Mouse (Mus musculus): ENCODE results near the gene Pknox2. TPM values are rescaled to one million over a fixed set of nuclear protein-coding genes. Genes with fewer than 3 reads are reported as not detected.

Pknox2 gene
- polyA plus RNA-seq, 2 experiments from 2014 or later = not detected

DNA sequence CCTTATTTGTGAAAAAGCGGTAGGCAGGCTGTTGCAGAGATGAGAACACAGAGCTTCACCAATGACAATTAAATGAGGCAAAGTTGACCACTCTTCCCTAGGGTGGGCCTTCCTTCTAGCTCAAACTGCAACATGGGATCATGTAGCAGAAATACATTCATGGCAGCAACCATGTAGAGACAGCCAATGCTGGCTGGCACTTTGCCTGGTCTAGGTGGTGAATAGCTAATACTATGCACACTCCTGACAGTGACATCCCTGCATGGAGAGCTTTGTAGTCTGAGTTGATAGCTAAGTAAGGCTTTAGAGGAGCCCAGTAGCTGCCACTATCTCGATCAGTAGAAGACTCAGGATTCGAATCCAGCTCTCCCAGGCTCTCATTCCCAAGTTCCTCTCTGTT lies 48.6 kb downstream of the Pknox2 start:
- no peak for ATAC-seq

- ATAC-seq = no peak
Observed at GRCm38 (mm10) chr9:37094230-37094990, 52.8 kb downstream of the Pknox2 start.

GRCm38 (mm10) chr9:37093086-37093485 lies 54.1 kb downstream of the Pknox2 start:
- ATAC-seq = no peak

- ATAC-seq = no peak
Observed at GRCm38 (mm10) chr9:37089894-37090652, 57.1 kb downstream of the Pknox2 start.

GRCm38 (mm10) chr9:37085370-37085769 lies 61.8 kb downstream of the Pknox2 start:
- no peak for ATAC-seq

GRCm38 (mm10) chr9:37082246-37082645 lies 65.0 kb downstream of the Pknox2 start:
- no peak for ATAC-seq

DNA sequence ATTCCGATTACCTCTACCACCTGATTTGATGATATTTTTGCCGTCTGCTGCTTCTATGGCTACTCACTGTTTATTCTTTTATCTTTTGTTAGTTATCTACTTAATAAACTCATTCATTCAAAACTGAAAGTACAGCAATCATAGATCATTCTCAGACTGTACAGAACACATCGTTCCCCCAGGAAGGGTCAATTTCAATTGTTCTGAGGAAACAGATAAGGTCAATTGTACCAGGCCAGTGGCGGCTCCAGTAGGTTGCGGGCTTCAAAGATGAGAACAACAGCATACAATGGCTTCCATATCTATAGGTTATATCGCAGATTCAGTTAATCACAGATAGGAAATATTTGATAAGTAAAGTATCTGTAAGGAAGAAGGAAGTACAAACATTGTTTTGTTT lies 66.9 kb downstream of the Pknox2 start:
- no peak for ATAC-seq

DNA sequence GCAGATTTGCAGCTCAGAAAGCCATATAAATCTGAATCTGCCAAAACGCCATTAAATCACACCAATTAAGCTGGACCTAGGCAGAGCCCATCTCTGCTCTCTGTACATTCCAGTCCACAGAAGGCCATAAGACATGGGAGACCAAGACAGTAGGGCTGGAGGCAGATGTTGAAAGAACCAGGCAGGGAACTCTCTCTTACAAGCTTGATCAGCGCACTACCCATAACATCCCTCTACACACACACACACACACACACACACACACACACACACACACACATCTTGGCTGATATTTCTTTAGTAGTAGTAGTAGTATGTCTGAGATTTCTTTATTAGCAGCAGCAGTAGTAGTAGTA lies 70.2 kb downstream of the Pknox2 start:
- no peak for ATAC-seq

DNA sequence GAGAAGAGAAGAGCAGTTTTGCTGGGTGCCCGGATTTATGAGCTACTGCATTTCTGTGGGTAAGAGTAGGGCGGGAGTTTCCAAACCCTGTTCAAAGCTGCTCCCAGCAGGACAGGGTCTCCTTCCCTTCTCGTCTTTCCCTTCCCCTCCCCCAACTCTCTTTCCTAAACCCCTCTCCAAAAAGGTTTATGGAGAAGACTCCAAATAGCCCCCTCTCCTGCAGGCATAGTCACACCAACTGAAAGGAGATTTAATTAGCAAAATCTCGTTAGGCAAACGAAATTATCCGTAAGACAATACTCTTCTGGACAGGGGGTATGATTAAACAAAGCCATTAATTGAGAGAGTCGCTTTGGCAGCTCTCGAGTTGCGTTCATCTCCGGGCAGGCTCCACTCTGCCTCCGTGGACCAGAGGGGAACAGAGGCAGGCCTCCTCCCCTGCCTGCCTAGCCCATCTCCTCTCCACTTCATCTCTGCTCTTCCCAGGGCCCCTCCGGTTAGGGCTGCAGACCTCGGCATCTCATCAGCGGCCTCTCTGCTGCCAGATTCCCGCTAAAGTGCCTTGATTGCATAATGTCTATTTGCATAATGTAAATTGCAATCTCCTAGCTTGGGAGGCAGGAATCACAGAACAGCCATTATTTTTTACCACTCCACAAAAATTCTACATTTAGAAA lies 70.7 kb downstream of the Pknox2 start:
- ATAC-seq = no peak

DNA sequence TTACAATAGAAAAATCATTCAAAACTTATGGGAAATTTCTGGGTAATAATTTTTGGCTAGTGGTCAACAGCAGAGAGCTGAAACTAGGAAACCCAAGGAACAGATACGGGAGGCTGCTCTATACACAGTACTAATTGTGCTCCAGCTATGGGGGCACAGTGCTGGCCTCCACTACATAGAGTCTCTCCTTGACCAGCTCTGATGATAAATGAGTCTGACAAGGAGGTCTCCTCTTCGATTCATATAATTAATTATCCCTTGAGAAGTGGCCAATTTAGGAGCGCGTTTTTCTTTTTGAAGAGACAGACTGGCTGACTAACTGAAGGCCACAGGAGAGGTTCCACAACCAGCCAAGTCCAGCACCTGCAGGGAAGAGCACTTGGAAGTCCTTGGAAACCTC lies 71.3 kb downstream of the Pknox2 start:
- no peak for ATAC-seq

- ATAC-seq = no peak
Observed at GRCm38 (mm10) chr9:37069391-37070312, 77.6 kb downstream of the Pknox2 start.

DNA sequence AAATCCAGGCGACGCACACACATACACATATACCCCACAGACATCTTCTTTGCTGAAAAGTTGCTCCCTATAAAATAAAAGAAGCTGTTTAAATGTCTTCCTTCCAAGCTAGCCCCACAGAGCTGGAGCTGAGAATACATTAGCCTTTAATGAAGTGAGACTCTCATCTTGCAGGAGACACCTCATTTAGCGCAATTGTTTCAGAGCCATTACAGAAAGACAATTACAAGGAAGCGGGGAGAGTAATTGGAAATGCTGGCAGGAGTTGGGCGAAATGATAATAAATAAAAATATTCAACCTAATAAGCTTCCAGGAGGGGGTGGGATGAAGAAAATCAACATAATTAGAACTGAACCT lies 79.8 kb downstream of the Pknox2 start:
- ATAC-seq = no peak

- no peak for ATAC-seq
Observed at GRCm38 (mm10) chr9:37066732-37067472, 80.3 kb downstream of the Pknox2 start.

GRCm38 (mm10) chr9:37061627-37062026 lies 85.6 kb downstream of the Pknox2 start:
- ATAC-seq = no peak

DNA sequence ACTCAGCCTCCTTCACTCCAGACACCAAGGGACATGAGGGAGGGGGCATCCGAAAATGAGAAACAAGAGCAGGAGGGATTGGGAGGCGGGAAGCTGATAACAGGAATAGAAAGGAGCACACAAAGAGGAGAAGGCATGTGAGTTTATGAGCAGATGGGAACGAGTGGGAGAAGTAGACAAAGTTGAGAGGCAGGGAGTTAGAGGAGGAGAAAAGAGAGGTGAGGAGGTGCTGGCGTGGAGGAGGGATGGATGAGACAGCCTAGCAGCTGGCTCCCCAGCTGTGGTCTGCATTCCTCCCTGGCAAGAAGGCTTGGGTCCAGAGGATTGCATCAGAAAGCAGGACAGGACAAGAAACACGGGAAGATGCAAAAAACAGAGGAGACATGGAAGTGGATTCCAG lies 92.5 kb downstream of the Pknox2 start:
- ATAC-seq = no peak

DNA sequence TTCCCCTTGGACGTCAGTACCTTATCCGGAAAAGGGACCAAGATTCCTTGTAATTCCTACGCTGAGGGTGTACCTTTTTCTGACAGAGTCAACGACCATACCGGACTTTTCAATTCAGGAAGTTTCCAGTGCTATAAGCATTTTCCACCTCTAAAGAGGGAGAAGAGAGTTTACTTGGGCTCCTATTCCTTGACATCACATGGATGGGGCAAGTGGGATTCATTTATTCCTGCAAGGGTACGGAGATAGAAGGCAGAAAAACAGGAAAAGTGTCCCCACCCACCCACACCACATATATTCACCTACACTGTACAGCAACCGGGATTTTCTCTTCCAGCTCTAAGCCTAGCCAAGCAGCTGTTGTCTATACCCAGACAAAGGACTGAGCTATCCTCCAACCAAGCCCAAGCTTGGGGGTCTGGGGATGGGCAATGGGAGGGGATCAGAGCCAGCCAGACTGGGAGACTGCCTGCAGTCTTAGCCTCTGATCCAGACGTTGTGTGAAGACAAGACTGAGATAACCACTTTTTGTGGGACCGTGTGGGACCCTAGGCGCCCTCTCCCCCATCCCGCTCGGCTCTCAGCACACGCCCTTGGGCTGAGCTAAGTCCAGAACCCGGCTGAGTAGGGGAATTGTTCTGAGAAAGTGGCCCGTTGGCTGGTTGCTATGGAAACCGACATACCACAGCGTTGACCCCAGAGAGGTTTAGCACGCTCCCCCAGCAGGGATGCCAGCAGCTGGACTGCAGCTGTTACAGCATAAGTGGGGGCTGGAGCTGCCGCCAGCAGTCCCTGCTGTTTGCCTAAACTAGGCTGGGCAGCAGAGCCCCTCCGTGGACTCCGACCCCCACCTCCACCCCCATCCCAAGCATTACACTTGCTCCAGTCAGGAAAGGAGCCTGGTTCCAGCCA lies 93.3 kb downstream of the Pknox2 start:
- ATAC-seq = no peak

DNA sequence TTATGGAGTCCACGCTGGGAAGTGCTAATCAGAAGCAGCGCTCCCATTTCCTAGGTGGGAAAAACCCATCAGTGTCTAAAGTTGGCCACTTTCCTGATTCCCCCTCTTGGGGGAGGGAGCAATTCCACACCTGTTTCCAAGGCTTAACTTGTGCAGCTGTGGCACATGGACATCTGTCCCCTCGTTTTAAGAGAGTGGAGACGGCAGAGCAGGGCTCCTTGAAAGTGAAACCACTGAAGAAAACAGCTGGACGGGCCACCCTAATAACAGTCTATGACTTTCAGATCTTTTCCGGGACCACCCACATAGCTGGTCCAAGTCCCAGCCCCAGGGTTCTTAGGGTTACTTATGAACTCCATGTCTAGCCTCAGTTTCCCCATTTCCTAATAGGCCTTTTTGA lies 94.2 kb downstream of the Pknox2 start:
- ATAC-seq = no peak

GRCm38 (mm10) chr9:37051669-37052068 lies 95.5 kb downstream of the Pknox2 start:
- no peak for ATAC-seq

GRCm38 (mm10) chr9:37047490-37047889 lies 99.7 kb downstream of the Pknox2 start:
- ATAC-seq = no peak

GRCm38 (mm10) chr9:37045875-37046274 lies 101.3 kb downstream of the Pknox2 start:
- ATAC-seq = no peak

GRCm38 (mm10) chr9:37044165-37044564 lies 103.0 kb downstream of the Pknox2 start:
- no peak for ATAC-seq
